Mouse (Mus musculus): Measurements from ENCODE around the gene March5. TPM values are rescaled to one million over a fixed set of nuclear protein-coding genes. Genes with fewer than 3 reads are reported as not detected.
A peak's percentile ranks its signal among the peaks of the same experiment; 100 is the strongest.

The March5 gene
- polyA plus RNA-seq (2015; fragmentation: Nextera tagmentation; extraction: Ambion mirVana) = 76.9 and 83.7 TPM in 2 replicates

- 2% methylated on average over 74 of the region's 94 CpGs for WGBS
- ATAC-seq (ENCODE audit: extremely low read depth, insufficient number of reproducible peaks, low FRiP score, low TSS enrichment) = peak; percentile 94
- H3K27me3 ChIP-seq (replicated peaks) = no peaks in the 10 kb centered on the region
Observed at GRCm38 (mm10) chr19:37207303-37208175, at the start of gene March5. Gene March5 (plus strand): TSS chr19:37207543.

DNA sequence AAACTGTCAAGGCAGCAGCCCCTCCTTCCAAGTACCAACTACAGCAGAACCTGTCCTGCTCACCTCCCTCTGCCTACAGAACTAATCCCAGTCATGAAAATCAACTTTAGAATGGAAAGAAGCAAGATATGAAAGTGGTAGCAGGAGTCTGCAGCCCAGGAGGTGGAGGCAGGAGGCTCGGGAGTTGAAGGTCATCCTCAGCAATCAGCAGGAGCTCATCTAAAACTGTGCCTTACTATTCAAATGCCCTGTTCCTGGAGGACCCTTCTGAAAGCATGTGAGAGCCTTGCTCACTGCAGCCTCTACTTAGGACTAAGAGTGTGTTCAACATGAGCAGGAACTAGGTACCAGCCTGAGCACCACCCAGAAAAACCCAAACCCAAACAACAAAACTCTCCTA, 35.2 kb upstream of the March5 start:
- peaks cover 16% of the 10 kb centered on the region; the same call in 1 of the 2 replicates for H3K4me1 ChIP-seq
- WGBS = 26% methylated on average over 1 of the region's 1 CpGs
- peak overlapping the region; percentile 96 for H3K9ac ChIP-seq
- H3K27ac ChIP-seq (replicated peaks) = peak overlapping the region; percentile 96
- H3K36me3 ChIP-seq = peaks cover 12% of the 10 kb centered on the region
- ATAC-seq (ENCODE audit: extremely low read depth, insufficient number of reproducible peaks, low FRiP score, low TSS enrichment) = no peak
- H3K9me3 ChIP-seq = no peaks in the 10 kb centered on the region
- peak overlapping the region; percentile 97 for H3K4me2 ChIP-seq
- peaks cover 14% of the 10 kb centered on the region for H3K27me3 ChIP-seq (replicated peaks)
- peak overlapping the region; percentile 83 for H3K4me3 ChIP-seq

More at GRCm38 (mm10) chr19:37207303-37208175, at the start of gene March5:
- Histone ChIP-seq H3K4me1 (peaks cover 23% of the 10 kb centered on the region), H3K36me3 (peaks cover 22% of the 10 kb centered on the region), H3K4me2 (peak within 1 kb of the TSS; percentile 82), H3K9ac (peak within 1 kb of the TSS; percentile 98), H3K4me3 (peak within 1 kb of the TSS; percentile 86), H3K9me3 (no peaks in the 10 kb centered on the region), H3K27ac (replicated peaks) (peak within 1 kb of the TSS; percentile 93)

GRCm38 (mm10) chr19:37172566-37173130, 34.7 kb upstream of the March5 start:
- H3K4me3 ChIP-seq = peak overlapping the region; percentile 83
- peaks cover 11% of the 10 kb centered on the region for H3K36me3 ChIP-seq
- WGBS = 61% methylated on average over 11 of the region's 11 CpGs
- peak overlapping the region; percentile 96 for H3K9ac ChIP-seq
- H3K27ac ChIP-seq (replicated peaks) = peak overlapping the region; percentile 96
- H3K27me3 ChIP-seq (replicated peaks) = peaks cover 14% of the 10 kb centered on the region
- H3K4me2 ChIP-seq = peak overlapping the region; percentile 97
- no peak for ATAC-seq (ENCODE audit: extremely low read depth, insufficient number of reproducible peaks, low FRiP score, low TSS enrichment)
- H3K4me1 ChIP-seq = peaks cover 16% of the 10 kb centered on the region; the same call in 1 of the 2 replicates
- no peaks in the 10 kb centered on the region for H3K9me3 ChIP-seq

GRCm38 (mm10) chr19:37173331-37174115, 33.8 kb upstream of the March5 start:
- Histone ChIP-seq H3K4me1 (peaks cover 23% of the 10 kb centered on the region), H3K27ac (replicated peaks) (peak overlapping the region; percentile 96), H3K4me3 (peak overlapping the region; percentile 83), H3K9me3 (no peaks in the 10 kb centered on the region), H3K27me3 (replicated peaks) (peaks cover 14% of the 10 kb centered on the region), H3K36me3 (peaks cover 6% of the 10 kb centered on the region), H3K4me2 (peak overlapping the region; percentile 97), H3K9ac (peak overlapping the region; percentile 96)
- 26% methylated on average over 20 of the region's 20 CpGs for WGBS
- no peak for ATAC-seq (ENCODE audit: extremely low read depth, insufficient number of reproducible peaks, low FRiP score, low TSS enrichment)

GRCm38 (mm10) chr19:37174116-37174715, 33.1 kb upstream of the March5 start:
- Histone ChIP-seq H3K9ac (peak overlapping the region; percentile 96), H3K4me1 (peaks cover 25% of the 10 kb centered on the region), H3K4me3 (peak overlapping the region; percentile 83), H3K36me3 (peaks cover 6% of the 10 kb centered on the region), H3K9me3 (no peaks in the 10 kb centered on the region), H3K27ac (replicated peaks) (peak overlapping the region; percentile 96), H3K4me2 (peak overlapping the region; percentile 97), H3K27me3 (replicated peaks) (peaks cover 14% of the 10 kb centered on the region)
- ATAC-seq (ENCODE audit: extremely low read depth, insufficient number of reproducible peaks, low FRiP score, low TSS enrichment) = peak; percentile 40; the same call in 1 of the 2 replicates
- WGBS = under 1% methylated on average over 69 of the region's 70 CpGs

- Histone ChIP-seq H3K9me3 (no peaks in the 10 kb centered on the region), H3K36me3 (peaks cover 6% of the 10 kb centered on the region), H3K4me2 (peak overlapping the region; percentile 97), H3K4me3 (peak overlapping the region; percentile 83), H3K4me1 (peaks cover 25% of the 10 kb centered on the region), H3K27ac (replicated peaks) (peak overlapping the region; percentile 96), H3K9ac (peak overlapping the region; percentile 96), H3K27me3 (replicated peaks) (peaks cover 14% of the 10 kb centered on the region)
- WGBS = 1% methylated on average over 36 of the region's 36 CpGs
- 0 out of 2 replicates have a peak, but pooled peaks have one; percentile 20 for ATAC-seq (ENCODE audit: extremely low read depth, insufficient number of reproducible peaks, low FRiP score, low TSS enrichment)
Observed at GRCm38 (mm10) chr19:37174716-37175435, 32.5 kb upstream of the March5 start.

- ATAC-seq (ENCODE audit: extremely low read depth, insufficient number of reproducible peaks, low FRiP score, low TSS enrichment) = no peak
- under 1% methylated on average over 12 of the region's 12 CpGs for WGBS
- Histone ChIP-seq H3K9ac (peak overlapping the region; percentile 96), H3K27ac (replicated peaks) (peak overlapping the region; percentile 96), H3K9me3 (no peaks in the 10 kb centered on the region), H3K4me2 (peak overlapping the region; percentile 97), H3K4me3 (peak overlapping the region; percentile 83), H3K4me1 (peaks cover 25% of the 10 kb centered on the region), H3K36me3 (peaks cover 5% of the 10 kb centered on the region), H3K27me3 (replicated peaks) (peaks cover 14% of the 10 kb centered on the region)
Observed at GRCm38 (mm10) chr19:37175436-37175805, 31.9 kb upstream of the March5 start.

GRCm38 (mm10) chr19:37175919-37176318, 31.4 kb upstream of the March5 start:
- Histone ChIP-seq H3K4me1 (peaks cover 25% of the 10 kb centered on the region), H3K9me3 (no peaks in the 10 kb centered on the region), H3K36me3 (no peaks in the 10 kb centered on the region; the same call in 1 of the 2 replicates), H3K27me3 (replicated peaks) (peaks cover 14% of the 10 kb centered on the region), H3K4me2 (peak overlapping the region; percentile 97), H3K4me3 (peak overlapping the region; percentile 83), H3K9ac (peak overlapping the region; percentile 96), H3K27ac (replicated peaks) (peak overlapping the region; percentile 96)
- ATAC-seq (ENCODE audit: extremely low read depth, insufficient number of reproducible peaks, low FRiP score, low TSS enrichment) = no peak
- 6% methylated on average over 6 of the region's 6 CpGs for WGBS

GRCm38 (mm10) chr19:37176879-37177462, 30.4 kb upstream of the March5 start:
- no peaks in the 10 kb centered on the region for H3K36me3 ChIP-seq
- peak overlapping the region; percentile 96 for H3K27ac ChIP-seq (replicated peaks)
- peak overlapping the region; percentile 72 for H3K9ac ChIP-seq
- H3K4me3 ChIP-seq = peak overlapping the region; percentile 83
- 25% methylated on average over 4 of the region's 4 CpGs for WGBS
- H3K27me3 ChIP-seq (replicated peaks) = peaks cover 14% of the 10 kb centered on the region
- peak overlapping the region; percentile 97 for H3K4me2 ChIP-seq
- peaks cover 20% of the 10 kb centered on the region for H3K4me1 ChIP-seq
- no peaks in the 10 kb centered on the region for H3K9me3 ChIP-seq
- ATAC-seq (ENCODE audit: extremely low read depth, insufficient number of reproducible peaks, low FRiP score, low TSS enrichment) = no peak

Measured in heart, embryonic 13.5 days (tissue).